Comparison of ENCODE assay signal across 8 mouse cellular contexts in genomic region chr6:114917770-114918635, GRCm38 (mm10). TPM values are rescaled to one million over a fixed set of nuclear protein-coding genes. Genes with fewer than 3 reads are reported as not detected.
A peak's percentile ranks its signal among the peaks of the same experiment; 100 is the strongest.
DNase-seq lines count a peak whose midpoint lies in the region; ATAC-seq and TF ChIP-seq lines count a peak whose summit lies in the region.

No protein-coding gene starts in this region.

- no peak for TF ChIP-seq EP300 in CH12.LX (IDR thresholded peaks at IDR 0.05; ENCODE audit: low read length)

- no peak for TF ChIP-seq RAD21 in CH12.LX (IDR thresholded peaks at IDR 0.05; ENCODE audit: low read depth, low read length)

- 77% methylated on average over 14 of the region's 14 CpGs for WGBS in forebrain, embryonic 12.5 days
- WGBS in hindbrain, embryonic 12.5 days, result 68% methylated on average over 14 of the region's 14 CpGs
- 35% methylated on average over 14 of the region's 14 CpGs for WGBS in limb, embryonic 14.5 days
- 70% methylated on average over 14 of the region's 14 CpGs for WGBS in midbrain, embryonic 16.5 days
- WGBS in thymus, adult 2 months, result 40% methylated on average over 14 of the region's 14 CpGs

- DNase-seq in CH12.LX (ENCODE audit: extremely low read depth), result no peak
- no peak for DNase-seq in limb, embryonic 14.5 days (ENCODE audit: low spot score)
- no peak for DNase-seq in thymus, adult 2 months
- DNase-seq in frontal cortex, postnatal 14 days (ENCODE audit: low spot score in 2 of 2), result no peak
- DNase-seq in MN1 (ENCODE audit: low spot score), result no peak

- peak overlapping the region; percentile 77 for H3K4me2 ChIP-seq in CH12.LX (ENCODE audit: insufficient read depth, low read depth, poor library complexity, severe bottlenecking)
- peak overlapping the region; percentile 71 for H3K4me2 ChIP-seq in forebrain, embryonic 12.5 days
- H3K4me2 ChIP-seq in hindbrain, embryonic 12.5 days (replicated peaks), result peak overlapping the region; percentile 53
- peak overlapping the region; percentile 88 for H3K4me2 ChIP-seq in limb, embryonic 14.5 days (replicated peaks; ENCODE audit: low read depth, low read length, severe bottlenecking)
- peak overlapping the region; percentile 69 for H3K4me2 ChIP-seq in midbrain, embryonic 16.5 days (ENCODE audit: low read length)

- in situ Hi-C loops in CH12.LX (cut with MboI; ENCODE audit: low pct_ligation_motif_present, low pct_unique_long_range_greater_than_20kb, low sequenced_read_pairs), result no loop called here

- H3K9me3 ChIP-seq in CH12.LX (replicated peaks; ENCODE audit: low read length), result no peaks in the 10 kb centered on the region
- H3K9me3 ChIP-seq in forebrain, embryonic 12.5 days, result no peaks in the 10 kb centered on the region
- no peaks in the 10 kb centered on the region for H3K9me3 ChIP-seq in hindbrain, embryonic 12.5 days (replicated peaks)
- no peaks in the 10 kb centered on the region for H3K9me3 ChIP-seq in limb, embryonic 14.5 days (ENCODE audit: control insufficient read depth, low read length)
- no peaks in the 10 kb centered on the region for H3K9me3 ChIP-seq in midbrain, embryonic 16.5 days (replicated peaks; ENCODE audit: control insufficient read depth, low read length, poor library complexity, severe bottlenecking)

- peaks cover 0 to 37% of the 10 kb centered on the region in 2 experiments for H3K36me3 ChIP-seq in CH12.LX (replicated peaks in 1 of 2; ENCODE audit: control insufficient read depth in 1 of 2, insufficient read depth in 1 of 2, low read length in 1 of 2)
- H3K36me3 ChIP-seq in forebrain, embryonic 12.5 days (replicated peaks), result no peaks in the 10 kb centered on the region
- no peaks in the 10 kb centered on the region for H3K36me3 ChIP-seq in hindbrain, embryonic 12.5 days
- H3K36me3 ChIP-seq in limb, embryonic 14.5 days (ENCODE audit: control insufficient read depth, insufficient read depth, low read length), result peaks cover 4% of the 10 kb centered on the region
- no peaks in the 10 kb centered on the region for H3K36me3 ChIP-seq in midbrain, embryonic 16.5 days (ENCODE audit: control insufficient read depth, insufficient read depth, low read length)
- no peaks in the 10 kb centered on the region for H3K36me3 ChIP-seq in thymus, adult 2 months (ENCODE audit: control insufficient read depth, insufficient read depth, low read length)

- no peak for TF ChIP-seq POLR2A in CH12.LX (IDR thresholded peaks at IDR 0.05; ENCODE audit: low read depth, low read length)
- no peak for TF ChIP-seq POLR2A in limb, embryonic 14.5 days (IDR thresholded peaks at IDR 0.05; ENCODE audit: borderline replicate concordance, extremely low read depth, insufficient read depth, insufficient read length)
- TF ChIP-seq POLR2A in thymus, adult 2 months (IDR thresholded peaks at IDR 0.05; ENCODE audit: control insufficient read depth, extremely low read depth, insufficient read depth, low read length, poor library complexity), result no peak

- H3K27me3 ChIP-seq in CH12.LX (replicated peaks), result no peaks in the 10 kb centered on the region
- no peaks in the 10 kb centered on the region for H3K27me3 ChIP-seq in forebrain, embryonic 12.5 days
- H3K27me3 ChIP-seq in hindbrain, embryonic 12.5 days, result no peaks in the 10 kb centered on the region
- H3K27me3 ChIP-seq in limb, embryonic 14.5 days (ENCODE audit: control insufficient read depth, insufficient read depth, low read length), result no peaks in the 10 kb centered on the region
- no peaks in the 10 kb centered on the region for H3K27me3 ChIP-seq in midbrain, embryonic 16.5 days (ENCODE audit: control insufficient read depth, insufficient read depth, low read depth, low read length)
- no peaks in the 10 kb centered on the region for H3K27me3 ChIP-seq in thymus, adult 2 months (ENCODE audit: control insufficient read depth, insufficient read depth, low read length)

- peaks cover 21 to 62% of the 10 kb centered on the region in 2 experiments for H3K4me1 ChIP-seq in CH12.LX (ENCODE audit: control insufficient read depth in 1 of 2, insufficient read depth in 2 of 2)
- H3K4me1 ChIP-seq in forebrain, embryonic 12.5 days, result peaks cover 76% of the 10 kb centered on the region
- peaks cover 67% of the 10 kb centered on the region for H3K4me1 ChIP-seq in hindbrain, embryonic 12.5 days
- H3K4me1 ChIP-seq in limb, embryonic 14.5 days (ENCODE audit: control insufficient read depth, insufficient read depth, low read length), result peaks cover 66% of the 10 kb centered on the region
- H3K4me1 ChIP-seq in midbrain, embryonic 16.5 days (ENCODE audit: control insufficient read depth, insufficient read depth, low read length), result peaks cover 76% of the 10 kb centered on the region
- H3K4me1 ChIP-seq in thymus, adult 2 months (replicated peaks; ENCODE audit: control insufficient read depth, insufficient read depth, low read length), result peaks cover 45% of the 10 kb centered on the region

- peak overlapping the region in 1 of 3 experiments; percentile 21 for H3K4me3 ChIP-seq in CH12.LX (replicated peaks in 1 of 3; ENCODE audit: low read depth in 2 of 3, low read length in 2 of 3, poor library complexity in 1 of 3)
- H3K4me3 ChIP-seq in forebrain, embryonic 12.5 days (replicated peaks), result peak overlapping the region; percentile 14
- peak overlapping the region; percentile 56 for H3K4me3 ChIP-seq in hindbrain, embryonic 12.5 days
- H3K4me3 ChIP-seq in limb, embryonic 14.5 days (replicated peaks; ENCODE audit: low read length), result peak overlapping the region; percentile 56
- no peak overlapping the region for H3K4me3 ChIP-seq in midbrain, embryonic 16.5 days (ENCODE audit: low read depth, low read length)
- no peak overlapping the region for H3K4me3 ChIP-seq in thymus, adult 2 months (ENCODE audit: control insufficient read depth, insufficient read depth, low read length)

- no peak overlapping the region; the same call in 1 of the 2 replicates for H3K9ac ChIP-seq in CH12.LX (ENCODE audit: insufficient read depth, low read depth)
- H3K9ac ChIP-seq in forebrain, embryonic 12.5 days, result peak overlapping the region; percentile 85; the same call in 1 of the 2 replicates
- peak overlapping the region; percentile 83 for H3K9ac ChIP-seq in hindbrain, embryonic 12.5 days
- peak overlapping the region; percentile 31 for H3K9ac ChIP-seq in limb, embryonic 14.5 days (ENCODE audit: low read depth, low read length, severe bottlenecking)
- no peak overlapping the region; the same call in 1 of the 2 replicates for H3K9ac ChIP-seq in midbrain, embryonic 16.5 days (ENCODE audit: low read depth, low read length)

- peak overlapping the region; percentile 38; the same call in 1 of the 2 replicates for H3K27ac ChIP-seq in CH12.LX (ENCODE audit: insufficient read depth, low read depth)
- H3K27ac ChIP-seq in forebrain, embryonic 12.5 days, result peak overlapping the region; percentile 59
- peak overlapping the region; percentile 48; the same call in 1 of the 2 replicates for H3K27ac ChIP-seq in hindbrain, embryonic 12.5 days
- peak overlapping the region; percentile 61; the same call in 1 of the 2 replicates for H3K27ac ChIP-seq in limb, embryonic 14.5 days (replicated peaks; ENCODE audit: low read depth, low read length)
- no peak overlapping the region for H3K27ac ChIP-seq in midbrain, embryonic 16.5 days (ENCODE audit: low read length)
- H3K27ac ChIP-seq in thymus, adult 2 months (ENCODE audit: control insufficient read depth, insufficient read depth, low read length), result no peak overlapping the region; the same call in 1 of the 2 replicates

- dilution Hi-C loops in CH12.LX (cut with MboI; ENCODE audit: extremely low pct_ligation_motif_present, extremely low pct_unique_long_range_greater_than_20kb, low sequenced_read_pairs), result no loop called here

- TF ChIP-seq CTCF in CH12.LX (conservative IDR thresholded peaks at IDR 0.05 in 1 of 2, IDR thresholded peaks at IDR 0.05 in 1 of 2; ENCODE audit: low read depth in 2 of 2, low read length in 2 of 2), result no peak
- no peak for TF ChIP-seq CTCF in thymus, adult 2 months (IDR thresholded peaks at IDR 0.05; ENCODE audit: borderline replicate concordance, control insufficient read depth, extremely low read depth, insufficient read depth, low read length, poor library complexity)

- ATAC-seq in forebrain, embryonic 12.5 days (ENCODE audit: low FRiP score), result no peak
- ATAC-seq in hindbrain, embryonic 12.5 days (ENCODE audit: low FRiP score), result no peak
- ATAC-seq in limb, embryonic 14.5 days (ENCODE audit: low FRiP score, low read depth), result no peak
- ATAC-seq in midbrain, embryonic 16.5 days, result no peak

- H3K79me2 ChIP-seq in CH12.LX (replicated peaks; ENCODE audit: control insufficient read depth, extremely low read depth, insufficient read depth, poor library complexity, severe bottlenecking), result peaks cover 91% of the 10 kb centered on the region

TF ChIP-seq in CH12.LX, 34 proteins besides CTCF, POLR2A, EP300 and RAD21:
- 0 out of 2 replicates have a peak, but pooled peaks have one; percentile 29 for TF ChIP-seq MXI1 (IDR thresholded peaks at IDR 0.05; ENCODE audit: low read depth, low read length)
- no peak for TF ChIP-seq USF1 (IDR thresholded peaks at IDR 0.05; ENCODE audit: low read depth, low read length)
- TF ChIP-seq GABPA (IDR thresholded peaks at IDR 0.05; ENCODE audit: insufficient replicate concordance, low read depth, low read length), result no peak
- TF ChIP-seq ELF1 (IDR thresholded peaks at IDR 0.05; ENCODE audit: low read depth, low read length), result no peak
- no peak for TF ChIP-seq ZC3H11A (IDR thresholded peaks at IDR 0.05; ENCODE audit: low read depth, low read length)
- no peak for TF ChIP-seq HCFC1 (IDR thresholded peaks at IDR 0.05; ENCODE audit: low read depth, low read length)

RNA-seq across cellular contexts. Expression of gene Vgll4, which starts 51.8 kb away (rescaled TPM):
- total RNA-seq in CH12.LX (2012; rRNA removed) (73.7 and 85.1 TPM in 2 replicates), CH12.LX (2014; rRNA removed) (29.3 and 34.6 TPM in 2 replicates)
- polyA plus RNA-seq in CH12.LX (2012; ENCODE audit: insufficient read length, low read depth), result 32.4 and 37.3 TPM in 2 replicates
- polyA plus RNA-seq in forebrain, embryonic 12.5 days (2016; fragmentation: Nextera tagmentation; extraction: Ambion mirVana), result 91.2 and 96.1 TPM in 2 replicates
- 94.2 and 94.3 TPM in 2 replicates for polyA plus RNA-seq in hindbrain, embryonic 12.5 days (2016; fragmentation: Nextera tagmentation; extraction: Ambion mirVana)
- 70.1 and 91.7 TPM in 2 replicates for polyA plus RNA-seq in limb, embryonic 14.5 days (2012; rRNA removed)
- 103 and 113 TPM in 2 replicates for polyA plus RNA-seq in limb, embryonic 14.5 days (2014; fragmentation: Nextera tagmentation; extraction: Ambion mirVana)
- polyA plus RNA-seq in midbrain, embryonic 16.5 days (2015; fragmentation: Nextera tagmentation; extraction: Ambion mirVana), result 49.2 and 51.0 TPM in 2 replicates
- polyA plus RNA-seq in thymus, adult 2 months (2012; rRNA removed), result 107 and 108 TPM in 2 replicates

Comparison
In these comparisons a context has a peak if more than half of its experiments do, and no peak if none do; other contexts are left out.
1. H3K27ac ChIP-seq: peak in CH12.LX (single experiment), forebrain, embryonic 12.5 days (single experiment), hindbrain, embryonic 12.5 days (single experiment) and limb, embryonic 14.5 days (single experiment); none in midbrain, embryonic 16.5 days (single experiment) and thymus, adult 2 months (single experiment).
2. H3K4me3 ChIP-seq: peak in forebrain, embryonic 12.5 days (single experiment), hindbrain, embryonic 12.5 days (single experiment) and limb, embryonic 14.5 days (single experiment); none in midbrain, embryonic 16.5 days (single experiment) and thymus, adult 2 months (single experiment).
3. H3K9ac ChIP-seq: peak in forebrain, embryonic 12.5 days (single experiment), hindbrain, embryonic 12.5 days (single experiment) and limb, embryonic 14.5 days (single experiment); none in CH12.LX (single experiment) and midbrain, embryonic 16.5 days (single experiment).
4. Peak in every context shown above with its lines, with median percentiles within 50 percentile points of each other: H3K4me2 ChIP-seq.